ENCODE assay signal across 15 mouse cellular contexts in the genomic region with DNA sequence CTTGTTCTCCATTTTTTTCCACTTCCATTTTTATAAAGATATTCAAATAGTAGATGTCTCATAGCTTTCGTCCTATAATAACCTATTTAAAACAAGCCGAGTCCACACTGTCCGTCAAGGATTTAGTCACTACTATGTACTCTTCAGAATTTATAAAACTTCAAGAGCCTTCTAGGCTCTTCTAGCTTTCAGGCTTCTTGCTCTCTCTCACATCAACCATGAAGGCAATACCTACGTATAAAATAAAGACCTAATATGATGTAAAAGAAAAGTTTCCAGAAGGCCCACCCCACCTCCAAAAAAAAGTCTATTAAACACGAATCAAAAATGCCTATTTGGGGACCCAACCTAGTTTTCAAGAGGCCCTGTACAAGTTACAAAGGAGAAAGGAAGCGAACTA. TPM values are rescaled to one million over a fixed set of nuclear protein-coding genes. Genes with fewer than 3 reads are reported as not detected.
DNase-seq lines count a peak whose midpoint lies in the region; ATAC-seq lines count a peak whose summit lies in the region.
"Had no signal": no experiment of that assay in that cellular context is flagged by ENCODE, and none has a peak within 500 bp of the region (broad histone marks: within the 10 kb centered on the region; RNA-seq: fewer than 3 reads in every experiment).

No protein-coding gene starts in this region.

- H3K4me2 ChIP-seq in lung, embryonic 15.5 days = peak overlapping the region; percentile 86
- no peak overlapping the region for H3K4me2 ChIP-seq in intestine, embryonic 15.5 days (replicated peaks)
- no peak overlapping the region for H3K4me2 ChIP-seq in stomach, embryonic 15.5 days

- no peak for DNase-seq in lung, postnatal 14 days
- no peak for DNase-seq in embryonic facial prominence, embryonic 10.5 days (ENCODE audit: low spot score)
- DNase-seq in testis, postnatal 10 days (ENCODE audit: low spot score) = no peak
- no peak for DNase-seq in urinary bladder, postnatal 25 days (ENCODE audit: low spot score)
- DNase-seq: cerebellum, postnatal 36 days; layer of hippocampus, postnatal 36 days; midbrain, embryonic 14.5 days had no signal

- peaks cover 30% of the 10 kb centered on the region for H3K27me3 ChIP-seq in lung, embryonic 15.5 days
- H3K27me3 ChIP-seq in embryonic facial prominence, embryonic 10.5 days (replicated peaks; ENCODE audit: low read depth, poor library complexity, severe bottlenecking) = peaks cover 52% of the 10 kb centered on the region
- H3K27me3 ChIP-seq in intestine, embryonic 15.5 days (replicated peaks) = peaks cover 13% of the 10 kb centered on the region
- H3K27me3 ChIP-seq in stomach, embryonic 15.5 days (replicated peaks) = peaks cover 15% of the 10 kb centered on the region; the same call in 1 of the 2 replicates

- no peaks in the 10 kb centered on the region for H3K9me3 ChIP-seq in lung, embryonic 15.5 days
- H3K9me3 ChIP-seq in embryonic facial prominence, embryonic 10.5 days = no peaks in the 10 kb centered on the region
- H3K9me3 ChIP-seq in intestine, embryonic 15.5 days = no peaks in the 10 kb centered on the region
- no peaks in the 10 kb centered on the region for H3K9me3 ChIP-seq in stomach, embryonic 15.5 days
- H3K9me3 ChIP-seq: hindbrain, embryonic 10.5 days had no signal

- peak overlapping the region; percentile 57; the same call in 1 of the 2 replicates for H3K4me3 ChIP-seq in lung, embryonic 15.5 days
- H3K4me3 ChIP-seq in embryonic facial prominence, embryonic 10.5 days = peak overlapping the region; percentile 16; the same call in 1 of the 2 replicates
- H3K4me3 ChIP-seq in intestine, embryonic 15.5 days (replicated peaks) = peak overlapping the region; percentile 58
- peak overlapping the region; percentile 66 for H3K4me3 ChIP-seq in stomach, embryonic 15.5 days (replicated peaks)

- no peak overlapping the region for H3K27ac ChIP-seq in lung, embryonic 15.5 days
- H3K27ac ChIP-seq in embryonic facial prominence, embryonic 10.5 days (replicated peaks) = no peak overlapping the region
- H3K27ac ChIP-seq in intestine, embryonic 15.5 days = no peak overlapping the region
- no peak overlapping the region for H3K27ac ChIP-seq in stomach, embryonic 15.5 days

- WGBS in lung, embryonic 15.5 days = 53% methylated on average over 6 of the region's 6 CpGs
- 68% methylated on average over 6 of the region's 6 CpGs for WGBS in embryonic facial prominence, embryonic 10.5 days
- WGBS in intestine, embryonic 15.5 days = 53% methylated on average over 6 of the region's 6 CpGs
- 59% methylated on average over 6 of the region's 6 CpGs for WGBS in stomach, embryonic 15.5 days

- H3K9ac ChIP-seq in lung, embryonic 15.5 days = no peak overlapping the region
- H3K9ac ChIP-seq in intestine, embryonic 15.5 days = no peak overlapping the region
- H3K9ac ChIP-seq in stomach, embryonic 15.5 days = no peak overlapping the region

- peaks cover 5% of the 10 kb centered on the region; the same call in 1 of the 2 replicates for H3K4me1 ChIP-seq in lung, embryonic 15.5 days
- peaks cover 17% of the 10 kb centered on the region for H3K4me1 ChIP-seq in embryonic facial prominence, embryonic 10.5 days
- 0 out of 2 replicates have a peak, but pooled peaks cover 3% of the 10 kb centered on the region for H3K4me1 ChIP-seq in intestine, embryonic 15.5 days (replicated peaks)
- H3K4me1 ChIP-seq in stomach, embryonic 15.5 days = 0 out of 2 replicates have a peak, but pooled peaks cover 3% of the 10 kb centered on the region

- ATAC-seq in lung, embryonic 15.5 days (ENCODE audit: borderline replicate concordance, extremely low read depth, low FRiP score, low TSS enrichment) = no peak
- no peak for ATAC-seq in intestine, embryonic 15.5 days
- ATAC-seq in stomach, embryonic 15.5 days (ENCODE audit: insufficient read depth, low FRiP score, low read depth) = no peak

- no peaks in the 10 kb centered on the region for H3K36me3 ChIP-seq in lung, embryonic 15.5 days
- H3K36me3 ChIP-seq in embryonic facial prominence, embryonic 10.5 days (replicated peaks) = no peaks in the 10 kb centered on the region
- H3K36me3 ChIP-seq in intestine, embryonic 15.5 days = no peaks in the 10 kb centered on the region
- H3K36me3 ChIP-seq in stomach, embryonic 15.5 days = no peaks in the 10 kb centered on the region
- H3K36me3 ChIP-seq: G1E; hindbrain, embryonic 10.5 days had no signal

RNA-seq across cellular contexts. Expression of a gene that starts 57.0 kb away (rescaled TPM):
- polyA plus RNA-seq in lung, embryonic 15.5 days (2015; fragmentation: Nextera tagmentation; extraction: Ambion mirVana) = not detected in 2 replicates
- polyA plus RNA-seq in embryonic facial prominence, embryonic 10.5 days (2016; fragmentation: Nextera tagmentation; extraction: Ambion mirVana) = not detected in 2 replicates
- not detected in 2 replicates for polyA plus RNA-seq in intestine, embryonic 15.5 days (2015; fragmentation: Nextera tagmentation; extraction: Ambion mirVana)
- polyA plus RNA-seq in stomach, embryonic 15.5 days (2015; fragmentation: Nextera tagmentation; extraction: Ambion mirVana) = not detected in 2 replicates
- polyA plus RNA-seq: forebrain, embryonic 11.5 days; G1E; hindbrain, embryonic 10.5 days; liver, adult 2 months; midbrain, embryonic 14.5 days; neural tube, embryonic 14.5 days had no signal

Comparison
In these comparisons a context has a peak if more than half of its experiments do, and no peak if none do; other contexts are left out.
1. H3K4me3 ChIP-seq: peak in every context shown above with its lines; median percentile 66 in stomach, embryonic 15.5 days; 58 in intestine, embryonic 15.5 days; 57 in lung, embryonic 15.5 days; 16 in embryonic facial prominence, embryonic 10.5 days.